Mouse (Mus musculus) hindlimb bud, embryonic 11.5 days (tissue): ENCODE results near the gene Chga.

Experiments used
- DNase-seq: peaks from one replicate; pipeline ENCODE4 v3.0.0-alpha.2; 2012; ENCODE audit warnings: low read depth, low spot score; ENCODE audit errors: extremely low spot score

The Chga gene

DNA sequence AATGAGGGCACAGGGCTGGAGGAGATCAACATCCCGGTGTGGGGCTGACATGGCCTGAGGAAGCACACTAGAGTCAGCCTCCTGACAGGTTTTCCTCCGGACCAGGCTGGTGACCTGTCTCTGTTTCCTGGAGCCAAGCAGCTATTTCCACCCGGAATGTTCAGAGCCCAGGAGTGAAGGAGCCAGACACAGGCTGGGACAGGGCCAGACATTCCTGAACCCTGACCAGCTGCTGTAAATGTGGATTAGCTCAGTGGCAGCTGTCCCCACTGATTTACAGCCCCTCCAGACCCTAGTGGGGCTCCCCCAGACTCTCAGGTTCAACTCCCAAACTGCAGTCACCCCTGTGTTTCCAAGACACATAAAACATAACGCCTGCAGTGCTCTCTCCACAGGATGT is 42.7 kb downstream of the Chga start:
- no peak for DNase-seq

DNA sequence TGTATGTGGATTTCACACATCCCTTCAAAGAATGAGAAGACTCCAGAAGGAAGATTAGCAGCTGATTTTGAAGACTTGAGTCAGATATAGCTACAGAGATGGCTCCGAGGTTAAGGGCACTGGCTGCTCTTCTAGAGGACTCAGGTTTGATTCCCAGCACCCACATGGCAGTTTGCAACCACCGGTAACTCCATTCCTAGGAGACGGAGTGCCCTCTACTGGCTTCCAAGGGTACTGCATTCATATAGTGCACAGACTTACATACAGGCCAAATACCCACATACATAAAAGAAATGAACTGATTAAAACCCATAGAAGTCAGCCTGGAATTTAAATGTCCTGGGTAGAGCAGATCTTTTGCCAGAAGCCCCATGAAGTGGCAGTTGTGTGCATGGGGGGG is 43.8 kb downstream of the Chga start:
- DNase-seq, result no peak

DNA sequence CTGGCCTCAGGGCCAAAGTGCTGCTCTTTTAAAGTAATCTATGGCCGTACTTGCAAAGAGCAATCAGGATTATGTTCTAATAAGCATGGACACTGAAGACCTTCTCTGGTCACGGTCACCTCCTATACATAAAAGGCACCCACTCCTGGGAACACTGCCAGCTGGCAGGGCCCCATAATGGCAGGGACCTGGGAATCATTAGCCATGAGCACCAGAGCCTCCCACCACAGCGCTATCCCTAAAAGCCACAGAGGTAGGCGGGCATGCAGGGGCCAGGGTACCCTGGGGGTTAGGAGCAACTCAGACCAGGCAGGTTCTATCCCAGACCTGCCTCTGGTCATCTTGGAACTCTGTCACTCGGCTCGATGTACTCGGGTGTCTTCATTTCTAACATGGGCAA is 45.0 kb downstream of the Chga start:
- DNase-seq, result no peak

DNA sequence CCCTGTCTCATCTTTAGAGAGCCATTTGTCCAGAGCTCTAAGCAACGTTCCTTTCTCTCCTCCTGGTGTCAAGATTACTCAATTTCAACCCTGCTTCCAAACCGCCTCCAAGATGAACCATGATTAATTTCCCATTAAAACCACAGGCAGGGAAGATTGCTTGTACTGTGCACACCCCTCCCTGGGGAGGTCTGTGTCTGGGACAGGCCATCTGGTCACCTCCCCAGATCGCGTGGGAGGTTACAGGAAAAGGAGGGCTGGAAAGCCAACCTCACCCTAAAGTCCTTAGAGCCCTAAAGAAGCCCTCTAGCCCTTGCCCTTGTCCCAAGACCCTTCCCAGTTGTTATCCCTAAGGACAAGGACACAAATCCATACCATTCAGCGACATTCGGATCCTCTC is 45.6 kb downstream of the Chga start:
- no peak for DNase-seq

DNA sequence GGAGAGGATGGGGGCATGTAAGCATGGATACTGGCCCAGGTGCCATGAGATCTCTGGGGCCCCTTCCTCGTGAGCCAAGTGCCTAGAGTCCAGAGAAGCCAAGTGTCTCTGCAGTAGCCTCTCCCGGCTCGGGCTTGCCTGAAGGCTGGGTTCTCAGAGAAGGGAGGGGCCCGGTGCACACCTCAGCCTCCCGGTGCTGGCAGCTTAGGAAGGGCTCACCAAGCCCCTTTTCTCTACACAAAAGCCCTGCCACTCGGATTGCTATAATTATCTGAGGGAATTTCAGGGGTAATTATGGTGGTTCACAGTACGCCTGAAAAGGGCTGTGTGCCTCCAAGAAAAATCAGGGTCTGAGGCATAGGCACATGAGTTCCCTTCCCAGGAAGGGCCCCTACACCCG is 47.1 kb downstream of the Chga start:
- DNase-seq, result no peak

DNA sequence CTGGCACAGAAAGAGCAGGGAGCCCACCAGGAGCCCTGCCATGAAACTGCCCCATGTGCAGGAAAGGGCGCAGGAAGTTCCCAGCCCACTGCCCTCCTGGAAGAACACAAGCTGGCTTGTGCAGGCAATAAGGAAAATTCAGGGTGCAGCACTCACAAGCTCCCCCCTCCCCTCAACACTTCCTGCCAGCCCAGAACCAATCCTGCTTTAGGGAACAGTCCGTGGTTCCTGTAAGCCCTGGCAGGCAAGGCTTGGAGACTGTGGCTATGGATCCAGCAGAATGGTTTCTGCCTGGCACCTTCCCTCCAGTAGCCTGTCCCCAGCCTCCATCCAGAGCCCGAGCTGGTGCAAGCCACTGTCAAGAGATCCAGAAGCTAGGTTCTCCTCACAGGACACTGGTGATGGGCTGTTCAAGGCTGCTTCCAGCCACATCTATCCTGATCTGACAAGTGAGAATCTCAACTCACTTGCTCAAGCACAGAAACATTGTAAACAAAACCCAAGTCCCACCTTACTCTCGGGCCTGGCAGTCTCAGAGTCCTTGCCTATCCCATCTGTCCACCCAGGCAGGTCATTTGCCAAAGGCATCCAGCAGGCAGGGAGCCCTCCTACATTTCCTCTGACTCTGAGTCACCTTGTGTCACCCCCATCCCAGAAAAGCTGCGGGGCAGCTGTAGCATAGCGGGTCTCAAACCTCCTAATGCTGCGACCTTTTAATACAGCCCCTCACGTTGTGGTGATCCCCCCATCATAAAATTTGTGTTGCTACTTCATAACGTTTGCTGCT is 47.7 kb downstream of the Chga start:
- DNase-seq, result no peak

DNA sequence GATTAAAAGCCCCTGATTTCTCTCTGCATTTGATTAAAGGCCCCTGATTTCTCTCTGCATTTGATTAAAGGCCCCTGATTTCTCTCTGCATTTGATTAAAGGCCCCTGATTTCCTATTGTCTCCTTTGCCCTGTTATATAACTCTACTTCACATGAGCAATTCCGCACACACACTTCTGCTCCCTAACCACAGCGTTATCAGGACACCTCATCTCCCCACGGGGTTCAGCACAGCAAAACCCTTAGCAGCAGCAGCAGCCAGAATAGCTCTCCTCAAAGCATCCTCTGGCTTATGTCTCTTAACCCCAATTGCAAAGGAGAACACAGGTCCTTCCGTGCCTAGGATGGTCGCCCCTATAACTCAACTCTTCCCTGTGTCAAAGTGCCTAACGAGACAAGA is 50.8 kb downstream of the Chga start:
- DNase-seq, result no peak

DNA sequence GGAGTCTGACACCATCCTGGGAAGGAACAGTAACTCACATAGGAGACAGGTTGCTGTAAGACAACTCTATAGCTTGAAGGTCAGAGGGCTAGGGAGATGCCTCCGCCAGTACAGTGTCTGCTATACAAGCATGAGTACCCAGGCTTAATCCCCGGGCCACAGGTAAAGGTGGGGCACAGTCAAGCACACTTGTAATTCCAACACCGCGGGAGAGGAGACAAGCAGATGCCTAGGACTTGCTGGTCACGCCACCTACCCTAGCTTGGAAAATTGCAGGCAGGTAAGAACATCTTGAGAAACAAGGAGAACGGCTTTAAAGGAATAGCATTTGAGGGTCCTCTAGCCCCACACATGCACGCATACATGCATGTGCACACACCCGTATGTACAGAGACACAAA is 52.3 kb downstream of the Chga start:
- no peak for DNase-seq

DNA sequence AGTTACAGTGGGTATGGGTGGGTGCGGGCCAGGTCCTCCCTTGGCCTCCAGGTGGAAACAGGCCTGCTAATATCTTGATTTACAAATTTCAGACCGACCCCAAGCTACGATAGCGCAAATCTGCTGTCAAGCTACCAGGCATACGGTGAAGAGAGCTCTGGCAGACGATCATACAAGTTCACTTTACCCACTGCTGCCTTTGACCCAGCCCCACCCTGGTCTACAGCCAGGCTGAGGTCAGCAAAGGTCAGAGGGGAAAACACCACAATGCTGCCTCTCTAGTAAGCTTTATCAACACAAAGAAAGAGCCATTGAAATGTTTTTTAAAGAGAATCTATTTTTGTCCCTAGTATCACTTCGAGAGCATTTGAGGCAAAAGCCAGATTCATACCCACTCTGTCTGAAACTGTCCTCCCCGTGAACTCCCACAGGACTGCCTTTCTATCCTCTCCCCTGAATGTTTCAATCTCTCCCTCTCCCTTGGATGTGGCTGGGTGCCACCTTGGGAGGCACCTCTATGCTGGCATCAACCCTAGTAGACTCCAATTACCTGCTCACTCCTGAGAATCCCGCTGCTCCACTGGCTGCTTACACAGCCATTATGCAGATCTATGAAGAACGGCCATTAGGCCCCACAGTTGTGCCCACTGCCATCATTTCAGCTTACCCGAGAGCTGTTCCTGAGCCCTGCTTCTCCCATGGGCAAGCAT is 53.2 kb downstream of the Chga start:
- no peak for DNase-seq

DNA sequence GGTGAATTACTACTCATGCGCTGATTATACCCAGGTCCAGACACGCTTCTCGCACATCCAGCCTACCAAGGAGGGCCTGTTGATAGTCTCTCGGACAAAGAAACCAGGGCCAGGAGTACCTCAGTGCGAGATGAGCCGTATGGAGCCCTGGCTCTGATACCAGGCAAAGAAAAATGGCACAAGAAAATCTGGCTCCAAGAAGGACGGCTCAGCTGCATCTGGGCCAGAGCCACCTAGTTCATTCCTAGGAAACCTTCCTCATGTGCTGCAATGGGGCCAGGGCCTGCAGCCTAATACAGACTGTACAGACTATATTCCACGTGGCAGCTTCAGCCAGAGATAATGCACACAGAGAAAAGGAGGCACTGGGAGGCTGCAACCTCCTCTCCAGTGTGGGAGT is 56.2 kb downstream of the Chga start:
- DNase-seq, result no peak

DNA sequence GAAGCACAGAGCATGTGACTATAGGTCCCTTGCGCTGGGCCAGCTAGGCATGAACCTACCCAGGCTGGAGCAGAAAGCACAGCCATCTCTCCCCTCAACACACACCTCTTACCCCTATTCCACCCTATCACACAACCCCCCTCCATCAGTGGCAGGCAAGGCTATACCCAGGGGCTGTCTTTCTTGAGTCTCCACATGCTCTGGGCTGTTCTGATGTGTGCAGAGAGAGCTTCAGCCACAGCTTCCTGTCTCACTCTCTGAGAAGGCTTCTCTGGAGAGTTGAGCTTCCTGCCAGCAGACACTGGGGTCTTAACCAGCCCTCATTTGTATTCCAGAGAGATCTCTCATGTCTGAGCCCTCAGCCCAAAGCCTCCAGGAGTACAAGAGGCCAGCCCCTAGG is 57.7 kb downstream of the Chga start:
- DNase-seq, result no peak

DNA sequence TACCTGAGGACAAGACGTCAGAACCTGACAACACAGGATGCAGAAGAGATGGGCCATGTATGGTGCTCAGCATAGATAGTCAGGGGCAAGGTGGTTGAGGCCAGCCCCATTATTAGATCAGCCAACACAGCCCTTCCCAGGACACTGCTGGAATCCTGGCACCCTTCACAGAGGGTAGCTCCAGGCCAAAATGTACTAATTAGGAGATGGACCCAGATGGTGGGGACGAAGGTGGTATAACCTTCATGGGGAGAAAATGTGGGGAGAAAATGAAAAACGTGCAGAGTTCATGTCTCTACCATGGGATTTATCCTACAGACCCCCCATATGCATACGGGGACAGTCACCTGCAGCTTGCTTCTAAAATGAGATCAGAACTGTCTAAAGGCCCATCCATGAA is 58.6 kb downstream of the Chga start:
- no peak for DNase-seq
